In the genomic region with DNA sequence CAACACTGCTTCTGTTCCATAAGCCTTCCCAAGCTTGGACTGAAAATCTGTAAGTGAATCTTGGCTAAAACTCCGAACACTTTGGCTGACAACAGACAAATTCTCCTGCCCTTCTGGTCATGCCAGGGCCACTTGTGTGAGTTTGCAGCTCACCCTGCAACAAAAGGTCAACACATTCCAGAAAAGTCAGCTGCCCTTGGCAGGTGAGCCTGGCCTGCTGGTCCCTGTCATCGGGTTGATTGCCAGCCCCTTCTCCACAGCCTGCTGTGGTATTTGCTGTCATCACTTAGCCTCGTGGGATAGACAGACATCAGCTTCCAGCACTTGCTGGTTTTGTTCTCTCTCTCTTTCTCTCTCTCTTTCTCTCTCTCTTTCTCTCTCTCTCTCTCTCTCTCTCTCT, we compare ENCODE assay signal across 17 mouse cellular contexts. TPM values are rescaled to one million over a fixed set of nuclear protein-coding genes. Genes with fewer than 3 reads are reported as not detected.
A peak's percentile ranks its signal among the peaks of the same experiment; 100 is the strongest.
DNase-seq lines count a peak whose midpoint lies in the region; ATAC-seq and TF ChIP-seq lines count a peak whose summit lies in the region.
"Had no signal": no experiment of that assay in that cellular context is flagged by ENCODE, and none has a peak within 500 bp of the region (broad histone marks: within the 10 kb centered on the region; RNA-seq: fewer than 3 reads in every experiment).

No protein-coding gene starts in this region.

- H3K27ac ChIP-seq in lung, postnatal 0 days (ENCODE audit: low read length): no peak overlapping the region
- H3K27ac ChIP-seq in heart, adult 2 months: peak overlapping the region; percentile 54
- H3K27ac ChIP-seq in limb, embryonic 10.5 days: no peak overlapping the region
- H3K27ac ChIP-seq: forebrain, embryonic 12.5 days; kidney, postnatal 0 days; lung, embryonic 15.5 days; midbrain, embryonic 13.5 days; neural tube, embryonic 13.5 days had no signal

- H3K79me2 ChIP-seq in heart, adult 2 months (replicated peaks; ENCODE audit: control insufficient read depth, insufficient read depth, low read length): peaks cover 4% of the 10 kb centered on the region; the same call in 1 of the 2 replicates

- H3K4me1 ChIP-seq in lung, postnatal 0 days (ENCODE audit: insufficient read depth, low read depth, low read length): peaks cover 18% of the 10 kb centered on the region; the same call in 1 of the 2 replicates
- peaks cover 47% of the 10 kb centered on the region for H3K4me1 ChIP-seq in lung, adult 2 months (ENCODE audit: control insufficient read depth, insufficient read depth, low read length)
- H3K4me1 ChIP-seq in heart, adult 2 months (ENCODE audit: control insufficient read depth, insufficient read depth, low read length): peaks cover 46% of the 10 kb centered on the region
- H3K4me1 ChIP-seq in limb, embryonic 10.5 days: peaks cover 76% of the 10 kb centered on the region

- intact Hi-C loops in heart, adult 2 months (cut with DNase I): no loop called here
- intact Hi-C loops in heart, postnatal 36 days (cut with DNase I): loop anchor here (10.0 kb wide), 1 partner anchor 933 kb away; no protein-coding TSS in a partner anchor

- TF ChIP-seq POLR2A in lung, adult 2 months (IDR thresholded peaks at IDR 0.05; ENCODE audit: borderline replicate concordance, extremely low read depth, low read depth, low read length): no peak
- no peak for TF ChIP-seq POLR2A in heart, adult 2 months (IDR thresholded peaks at IDR 0.05; ENCODE audit: insufficient read depth, low read depth, low read length)

- 37% methylated on average over 3 of the region's 3 CpGs for WGBS in lung, postnatal 0 days
- WGBS in lung, adult 2 months: 38% methylated on average over 3 of the region's 3 CpGs
- 30% methylated on average over 3 of the region's 3 CpGs for WGBS in heart, adult 2 months
- 60% methylated on average over 3 of the region's 3 CpGs for WGBS in limb, embryonic 10.5 days

- no peak for TF ChIP-seq CTCF in lung, postnatal 0 days (IDR thresholded peaks at IDR 0.05)
- no peak for TF ChIP-seq CTCF in lung, adult 2 months (IDR thresholded peaks at IDR 0.05; ENCODE audit: insufficient read depth, low read length)
- no peak for TF ChIP-seq CTCF in heart, adult 2 months (IDR thresholded peaks at IDR 0.05)

- no peaks in the 10 kb centered on the region for H3K36me3 ChIP-seq in lung, postnatal 0 days (ENCODE audit: insufficient read depth, low read length)
- no peaks in the 10 kb centered on the region; the same call in 1 of the 2 replicates for H3K36me3 ChIP-seq in heart, adult 2 months (ENCODE audit: control insufficient read depth, insufficient read depth, low read length)
- no peaks in the 10 kb centered on the region for H3K36me3 ChIP-seq in limb, embryonic 10.5 days
- H3K36me3 ChIP-seq: forebrain, embryonic 12.5 days; lung, embryonic 15.5 days; midbrain, embryonic 13.5 days; neural tube, embryonic 13.5 days had no signal

- H3K4me2 ChIP-seq in lung, postnatal 0 days (replicated peaks; ENCODE audit: low read depth, low read length): no peak overlapping the region
- H3K4me2 ChIP-seq: forebrain, embryonic 12.5 days; lung, embryonic 15.5 days; midbrain, embryonic 13.5 days; neural tube, embryonic 13.5 days had no signal

- ATAC-seq in lung, postnatal 0 days: no peak
- ATAC-seq: hindbrain, embryonic 16.5 days; midbrain, embryonic 13.5 days had no signal

- no peaks in the 10 kb centered on the region for H3K27me3 ChIP-seq in lung, postnatal 0 days (replicated peaks; ENCODE audit: insufficient read depth, low read length)
- no peaks in the 10 kb centered on the region for H3K27me3 ChIP-seq in heart, adult 2 months (ENCODE audit: control insufficient read depth, insufficient read depth, low read length)
- H3K27me3 ChIP-seq in limb, embryonic 10.5 days (ENCODE audit: low read depth, poor library complexity, severe bottlenecking): no peaks in the 10 kb centered on the region
- H3K27me3 ChIP-seq: forebrain, embryonic 12.5 days; lung, embryonic 15.5 days; midbrain, embryonic 13.5 days; neural tube, embryonic 13.5 days had no signal

- H3K9ac ChIP-seq in lung, postnatal 0 days (replicated peaks; ENCODE audit: low read depth): no peak overlapping the region
- no peak overlapping the region for H3K9ac ChIP-seq in heart, adult 2 months (ENCODE audit: low read depth, low read length)
- H3K9ac ChIP-seq: forebrain, embryonic 12.5 days; lung, embryonic 15.5 days; midbrain, embryonic 13.5 days; neural tube, embryonic 13.5 days had no signal

- no peaks in the 10 kb centered on the region for H3K9me3 ChIP-seq in lung, postnatal 0 days (ENCODE audit: low read length)
- no peaks in the 10 kb centered on the region for H3K9me3 ChIP-seq in limb, embryonic 10.5 days (replicated peaks)
- H3K9me3 ChIP-seq: forebrain, embryonic 12.5 days; lung, embryonic 15.5 days; midbrain, embryonic 13.5 days; neural tube, embryonic 13.5 days had no signal

- no peak for TF ChIP-seq EP300 in lung, postnatal 0 days (IDR thresholded peaks at IDR 0.05)
- peak; percentile 98 for TF ChIP-seq EP300 in heart, adult 2 months (IDR thresholded peaks at IDR 0.05; ENCODE audit: insufficient read depth, low read depth, low read length)

- peak; percentile 57 to 79 for DNase-seq in adrenal gland, adult (ENCODE audit: inconsistent age in 2 of 2, low spot score in 1 of 2)
- no peak for DNase-seq in adrenal gland, postnatal 25 days
- peak; percentile 39 for DNase-seq in lung, postnatal 0 days (ENCODE audit: low spot score)
- no peak for DNase-seq in lung, adult 2 months
- peak; percentile 66 to 77 for DNase-seq in heart, adult 2 months
- DNase-seq in heart, postnatal 36 days: peak; percentile 42 to 54
- no peak for DNase-seq in limb, embryonic 10.5 days (ENCODE audit: low spot score)
- no peak for DNase-seq in gastrocnemius, postnatal 25 days
- DNase-seq: cerebellum, adult 11 months; gastrocnemius, postnatal 14 days; right cerebral cortex, adult 18-20 months had no signal

- H3K4me3 ChIP-seq in lung, postnatal 0 days (ENCODE audit: low read depth, low read length): no peak overlapping the region
- no peak overlapping the region for H3K4me3 ChIP-seq in lung, adult 2 months (replicated peaks; ENCODE audit: extremely low read depth, low read depth, low read length)
- H3K4me3 ChIP-seq in heart, adult 2 months: no peak overlapping the region
- H3K4me3 ChIP-seq in limb, embryonic 10.5 days: no peak overlapping the region
- H3K4me3 ChIP-seq: forebrain, embryonic 12.5 days; lung, embryonic 15.5 days; midbrain, embryonic 13.5 days; neural tube, embryonic 13.5 days had no signal

RNA-seq across cellular contexts. Expression of a gene that starts 13.8 kb away (rescaled TPM):
- 26.4 and 29.6 TPM in 2 replicates for total RNA-seq in adrenal gland, postnatal 25 days (2021)
- 16.9 and 20.0 TPM in 2 replicates for polyA plus RNA-seq in lung, postnatal 0 days (2015; fragmentation: Nextera tagmentation; extraction: Ambion mirVana)
- 38.2 and 40.8 TPM in 2 replicates for polyA plus RNA-seq in lung, adult 2 months (2012; rRNA removed)
- 10 to 100 TPM; 30.4 to 33.5 TPM for total RNA-seq in heart, adult 2 months (2021)
- 26.0 and 38.0 TPM in 2 replicates for polyA plus RNA-seq in heart, adult 2 months (2012; rRNA removed)
- total RNA-seq in heart, postnatal 36 days (2021): 10 to 100 TPM; 28.0 to 28.1 TPM
- polyA plus RNA-seq in limb, embryonic 10.5 days (2016; fragmentation: Nextera tagmentation; extraction: Ambion mirVana): 10.5 and 13.8 TPM in 2 replicates
- 1 to 10 TPM; 4.6 to 4.9 TPM for total RNA-seq in gastrocnemius, postnatal 25 days (2021)

RNA-seq across cellular contexts. Expression of a gene that starts 42.1 kb away (rescaled TPM):
- 24.7 and 33.8 TPM in 2 replicates for total RNA-seq in adrenal gland, postnatal 25 days (2021)
- polyA plus RNA-seq in lung, postnatal 0 days (2015; fragmentation: Nextera tagmentation; extraction: Ambion mirVana): 11.8 and 13.1 TPM in 2 replicates
- polyA plus RNA-seq in lung, adult 2 months (2012; rRNA removed): 31.9 and 34.7 TPM in 2 replicates
- 10 to 100 TPM; 21.8 to 25.6 TPM for total RNA-seq in heart, adult 2 months (2021)
- polyA plus RNA-seq in heart, adult 2 months (2012; rRNA removed): 23.2 and 30.1 TPM in 2 replicates
- total RNA-seq in heart, postnatal 36 days (2021): 10 to 100 TPM; 21.7 to 28.6 TPM
- 11.2 and 12.0 TPM in 2 replicates for polyA plus RNA-seq in limb, embryonic 10.5 days (2016; fragmentation: Nextera tagmentation; extraction: Ambion mirVana)
- total RNA-seq in gastrocnemius, postnatal 25 days (2021): 10 to 100 TPM; 12.0 to 13.2 TPM

Comparison
In these comparisons a context has a peak if more than half of its experiments do, and no peak if none do; other contexts are left out.
1. DNase-seq: peak in adrenal gland, adult (2 of 2), lung, postnatal 0 days (single experiment), heart, adult 2 months (2 of 2) and heart, postnatal 36 days (2 of 2); none in adrenal gland, postnatal 25 days (single experiment), lung, adult 2 months (single experiment), limb, embryonic 10.5 days (single experiment) and gastrocnemius, postnatal 25 days (single experiment).